Mouse (Mus musculus) adrenal gland, adult 8-10 months (tissue): ENCODE results near the gene Lrrn2. TPM values are rescaled to one million over a fixed set of nuclear protein-coding genes. Genes with fewer than 3 reads are reported as not detected.
"Not testable (repeated sequence)": the region's sequence is repeated elsewhere in the genome, so short reads cannot be mapped to it uniquely, and the experiment has no call there.

Source experiments
- DNase-seq: peaks from one replicate; pipeline ENCODE4 v3.0.0; 2022
- microRNA-seq, 2 experiments: library from miRNA; unstranded; fragments of <30 nt; microRNA quantifications; one replicate each; pipeline ENCODE4 v1.2.0; 2022
- total RNA-seq, 4 experiments: library from RNA; stranded (reverse); gene quantifications; 2 replicates each; pipeline ENCODE4 v1.2.4; 2022

Gene Lrrn2
- total RNA-seq, 4 experiments from 2014 or later: 11.3 to 35.5 (median 24.4) TPM

DNA sequence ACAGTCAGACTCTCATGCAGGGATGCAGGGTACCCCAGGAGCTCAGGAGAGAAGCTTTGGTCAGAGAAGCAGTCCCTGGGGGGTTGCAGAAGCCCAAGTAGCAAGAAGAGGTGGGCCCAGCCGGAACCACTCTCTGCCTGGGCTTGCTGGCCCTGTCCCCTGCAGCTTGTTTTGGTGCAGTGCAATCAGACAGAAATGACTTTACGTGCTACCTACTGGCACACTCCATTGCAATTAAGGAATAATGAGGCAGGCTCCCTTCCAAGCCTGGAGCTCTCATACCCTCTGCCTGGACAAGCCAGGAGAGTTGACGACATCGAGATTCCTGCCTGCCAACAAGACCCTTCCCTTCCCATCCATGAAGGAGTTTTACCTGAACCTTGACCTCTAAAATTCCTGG lies 50.2 kb downstream of the Lrrn2 start:
- DNase-seq: no peak

DNA sequence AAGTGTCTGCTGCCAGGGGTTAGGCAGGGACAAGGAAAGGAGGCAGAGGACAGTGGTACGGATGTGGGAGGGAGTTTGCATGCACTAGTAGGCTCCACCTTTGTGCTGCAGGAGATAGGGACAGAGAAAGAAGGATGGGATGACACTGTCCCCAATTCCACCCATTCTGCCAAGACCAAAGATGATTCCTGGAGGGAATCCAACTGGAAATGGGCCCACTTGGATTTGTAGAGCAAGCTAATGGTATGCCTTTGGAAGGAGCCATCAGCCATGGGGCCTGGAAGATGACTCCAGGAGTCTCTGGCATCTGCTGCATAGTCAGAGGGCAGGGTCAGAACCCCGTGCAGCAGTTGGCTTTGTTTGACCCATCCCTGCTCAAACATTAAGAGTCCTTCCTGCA lies 52.3 kb downstream of the Lrrn2 start:
- DNase-seq: no peak

DNA sequence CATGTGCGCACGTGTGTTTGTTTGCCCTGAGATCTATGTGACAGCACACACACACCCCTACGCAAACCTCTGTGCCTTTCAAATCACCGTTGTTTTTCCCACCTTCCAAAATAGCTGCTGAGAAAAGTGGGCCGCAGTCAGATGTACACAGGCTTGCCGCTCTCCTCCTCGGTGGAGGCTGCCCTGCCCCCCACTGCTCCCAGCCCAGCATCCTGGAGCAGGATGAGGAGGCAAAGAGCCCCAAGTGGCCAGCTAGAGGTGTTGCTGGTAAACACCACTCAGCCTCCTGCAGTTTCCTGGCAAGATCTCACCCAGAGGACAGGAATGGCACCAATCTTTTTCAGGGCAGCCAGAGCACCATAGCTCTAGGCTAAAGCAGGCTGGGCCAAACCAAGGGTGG lies 54.8 kb downstream of the Lrrn2 start:
- DNase-seq: no peak

DNA sequence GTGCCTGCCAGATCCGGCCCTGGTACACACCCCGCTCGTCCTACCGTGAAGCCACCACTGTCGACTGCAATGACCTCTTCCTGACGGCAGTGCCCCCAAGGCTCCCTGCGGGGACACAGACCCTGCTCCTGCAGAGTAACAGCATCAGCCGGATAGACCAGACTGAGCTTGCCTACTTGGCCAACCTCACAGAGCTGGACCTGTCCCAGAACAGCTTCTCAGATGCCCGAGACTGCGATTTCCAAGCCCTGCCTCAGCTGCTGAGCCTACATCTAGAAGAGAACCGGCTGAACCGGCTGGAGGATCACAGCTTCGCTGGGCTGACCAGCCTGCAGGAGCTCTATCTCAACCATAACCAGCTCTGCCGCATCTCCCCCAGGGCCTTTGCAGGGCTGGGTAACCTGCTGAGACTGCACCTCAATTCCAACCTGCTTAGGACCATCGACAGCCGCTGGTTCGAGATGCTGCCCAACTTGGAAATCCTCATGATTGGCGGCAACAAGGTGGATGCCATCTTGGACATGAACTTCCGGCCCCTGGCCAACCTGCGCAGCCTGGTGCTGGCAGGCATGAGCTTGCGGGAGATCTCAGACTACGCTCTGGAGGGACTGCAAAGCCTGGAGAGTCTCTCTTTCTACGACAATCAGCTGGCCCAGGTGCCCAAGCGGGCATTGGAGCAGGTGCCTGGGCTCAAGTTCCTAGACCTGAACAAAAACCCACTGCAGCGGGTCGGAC lies 57.4 kb downstream of the Lrrn2 start:
- no peak for DNase-seq

DNA sequence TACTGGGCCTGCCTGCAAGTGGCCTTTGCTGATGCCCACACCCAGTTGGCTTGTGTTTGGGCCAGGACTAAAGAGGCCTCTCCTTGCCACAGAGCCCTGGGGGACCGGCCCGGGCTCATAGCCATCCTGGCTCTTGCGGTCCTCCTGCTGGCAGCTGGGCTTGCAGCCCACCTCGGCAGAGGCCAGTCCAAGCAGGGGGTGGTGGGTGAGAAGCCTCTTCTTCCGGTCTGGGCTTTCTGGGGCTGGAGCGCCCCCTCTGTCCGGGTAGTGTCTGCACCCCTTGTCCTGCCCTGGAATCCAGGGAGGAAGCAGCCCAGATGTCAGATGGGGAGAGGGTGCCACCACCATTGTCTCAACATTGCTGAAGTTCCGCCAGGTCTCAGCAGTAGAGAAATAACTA lies 58.9 kb downstream of the Lrrn2 start:
- DNase-seq: no peak

DNA sequence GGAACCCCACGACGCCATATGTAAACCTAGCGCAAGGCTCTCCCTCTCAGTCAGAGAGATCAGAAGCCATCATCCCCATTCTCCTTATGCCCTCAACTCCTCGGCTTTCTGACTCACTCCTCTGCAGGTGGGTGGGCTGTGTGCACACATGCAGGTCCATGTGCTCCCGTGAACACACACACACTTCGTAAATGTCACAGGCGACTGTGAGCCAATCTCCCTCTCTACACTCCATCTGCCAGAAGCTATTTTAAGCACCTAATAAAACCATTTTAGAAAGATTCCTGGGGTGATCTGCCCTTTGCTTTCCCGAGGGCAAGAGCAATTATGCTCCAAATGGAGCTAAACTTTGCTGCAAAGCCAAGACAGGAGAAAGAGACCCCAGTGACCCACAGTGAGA lies 65.8 kb downstream of the Lrrn2 start:
- no peak for DNase-seq

DNA sequence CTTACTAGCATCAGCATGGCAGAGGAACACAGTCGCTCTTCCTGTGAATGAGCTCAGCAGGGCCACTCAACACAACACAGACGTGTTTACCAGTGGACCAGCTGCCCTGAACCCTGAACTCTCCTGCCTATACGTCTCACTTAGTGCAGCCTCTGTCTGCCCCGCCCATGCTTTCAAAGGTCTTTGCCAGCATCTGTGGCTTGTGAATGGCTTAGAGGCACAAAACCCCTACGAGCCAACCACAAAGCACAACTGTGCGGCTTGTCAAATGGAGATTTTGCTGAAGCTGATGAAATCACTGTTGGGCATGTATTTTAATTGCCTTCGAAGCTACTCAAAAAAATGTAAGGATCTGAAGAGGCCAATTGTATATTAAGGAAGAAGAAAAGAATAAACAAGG lies 67.7 kb downstream of the Lrrn2 start:
- no peak for DNase-seq

DNA sequence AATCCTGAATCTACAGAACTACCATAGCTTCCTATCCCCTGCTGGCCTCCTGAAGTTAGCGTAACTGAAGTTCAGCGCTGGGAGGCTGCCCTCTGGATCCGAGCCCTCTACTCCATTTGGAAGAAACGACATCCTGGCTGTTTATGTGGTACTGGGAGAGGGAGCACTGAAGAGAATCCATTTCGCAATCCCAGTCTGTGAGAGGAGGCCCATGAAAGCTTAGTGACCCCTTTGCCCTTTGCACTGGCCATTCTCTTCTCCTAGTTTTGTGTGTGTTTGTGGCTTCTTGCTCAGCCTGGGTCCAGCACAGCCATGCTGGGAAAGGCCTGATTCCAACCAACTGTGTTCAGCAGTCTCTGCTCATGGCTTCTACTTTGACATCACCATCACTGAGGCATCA lies 76.7 kb downstream of the Lrrn2 start:
- no peak for DNase-seq

DNA sequence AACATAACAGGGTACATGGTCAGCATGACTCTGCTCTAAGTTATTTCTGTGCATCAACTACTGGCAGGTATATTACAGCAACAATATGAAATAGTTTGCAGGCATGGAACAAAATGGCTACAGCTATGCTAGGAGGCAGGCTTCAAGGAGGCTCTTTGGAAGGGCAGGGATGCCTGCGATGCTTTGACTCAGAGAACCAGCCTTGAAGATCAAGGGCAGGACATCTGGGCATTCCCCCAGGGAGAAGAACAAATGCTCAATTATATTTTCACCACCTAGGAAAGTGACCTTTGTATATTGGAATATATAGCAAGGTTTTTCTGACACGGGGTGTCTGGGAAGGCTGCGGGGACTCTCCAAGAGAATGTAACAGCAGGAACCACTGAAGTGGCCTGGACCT lies 81.7 kb downstream of the Lrrn2 start:
- no peak for DNase-seq

DNA sequence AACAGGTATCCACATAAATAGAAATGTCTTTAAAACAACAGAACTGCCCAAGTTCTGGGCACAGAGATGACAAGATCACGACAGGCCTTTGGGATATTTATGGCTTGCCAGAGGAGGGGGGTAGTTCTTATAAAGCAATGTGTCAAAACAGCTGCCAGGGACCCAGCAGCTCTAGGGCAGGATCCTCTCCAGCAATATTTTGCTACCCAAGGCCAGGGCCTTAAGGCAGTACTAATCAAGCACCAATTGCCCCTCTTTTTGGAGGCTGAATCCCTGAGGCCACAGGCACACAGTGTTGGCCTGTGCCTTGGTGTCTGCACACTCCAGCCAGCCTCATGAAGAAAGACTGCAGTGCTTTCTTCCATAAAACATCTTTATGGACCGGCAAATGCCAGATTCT lies 84.0 kb downstream of the Lrrn2 start:
- DNase-seq: peak; percentile 21

DNA sequence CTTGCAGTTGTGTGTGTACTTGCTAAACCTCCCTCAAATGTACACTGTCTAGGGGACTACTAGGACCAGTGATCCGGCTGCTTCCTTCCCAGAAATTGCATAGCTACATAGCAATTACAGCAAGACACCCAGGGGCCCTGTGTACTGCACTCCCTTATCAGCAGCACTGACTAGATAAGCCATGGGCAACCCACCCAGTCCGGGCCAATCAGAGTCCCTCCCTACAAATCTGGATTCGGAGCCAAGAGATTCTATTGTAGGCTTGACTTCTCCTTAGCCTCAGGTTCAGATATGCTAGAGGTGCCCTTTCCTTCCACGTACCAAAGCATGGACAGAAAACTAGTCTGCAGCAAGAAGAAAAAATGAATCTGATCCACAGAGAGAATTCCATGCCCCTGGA lies 84.6 kb downstream of the Lrrn2 start:
- DNase-seq: no peak

DNA sequence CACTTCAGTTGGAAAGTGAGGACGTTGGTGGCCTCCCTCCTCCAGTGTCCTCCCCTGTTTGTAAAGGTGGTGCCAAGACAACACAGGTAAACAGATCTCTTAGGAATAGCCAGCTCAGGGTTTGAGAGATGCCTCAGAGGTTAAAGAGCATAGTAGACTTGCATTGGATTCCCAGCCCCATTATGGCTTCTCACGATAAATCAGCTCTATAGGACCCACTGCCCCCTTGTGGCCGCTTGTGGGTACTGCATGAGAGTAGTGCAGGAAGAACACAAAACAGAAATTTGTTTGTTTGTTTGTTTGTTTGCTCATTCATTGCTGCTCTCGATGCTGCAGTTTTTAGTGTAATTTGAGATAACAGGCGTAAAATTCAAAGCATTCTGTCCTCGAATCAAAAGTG lies 88.6 kb downstream of the Lrrn2 start:
- no peak for DNase-seq

DNA sequence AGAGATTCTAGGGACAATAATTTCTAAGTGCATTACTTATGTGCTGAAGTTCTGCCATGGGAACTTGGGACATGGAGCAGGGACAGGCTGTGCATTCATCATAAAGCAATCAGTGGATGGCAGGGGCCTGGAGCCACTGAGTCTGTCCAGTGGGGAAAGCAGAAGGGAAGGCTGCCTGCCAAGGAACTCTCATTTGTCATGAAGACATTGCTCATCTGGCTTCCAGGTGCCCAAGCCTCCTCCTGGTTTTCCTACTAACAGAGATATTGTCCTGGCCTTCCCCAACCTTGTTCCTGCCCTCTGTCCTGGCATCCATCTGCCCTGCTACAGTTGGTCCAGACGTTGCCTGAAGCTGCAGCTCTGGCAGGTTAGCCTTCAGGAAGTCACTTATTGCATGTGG lies 97.3 kb downstream of the Lrrn2 start:
- DNase-seq: no peak

DNA sequence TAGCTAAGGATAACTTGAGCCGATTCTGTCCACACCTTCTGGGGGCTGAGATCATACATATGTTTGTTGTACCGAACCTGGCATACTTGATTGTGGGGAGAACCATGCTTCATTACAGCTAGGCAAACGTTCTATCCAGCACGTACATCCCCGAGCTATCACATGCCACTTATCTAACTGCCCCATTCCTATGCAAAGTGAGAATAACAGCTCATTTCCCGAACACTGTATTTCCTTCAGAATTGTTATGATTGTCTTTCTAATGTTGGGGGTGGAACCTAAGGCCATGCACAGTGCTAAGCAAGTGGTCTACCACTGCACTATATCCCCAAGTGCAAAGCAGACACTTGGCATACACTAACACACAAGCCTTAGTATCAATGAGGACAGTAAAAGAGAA lies 101.2 kb downstream of the Lrrn2 start:
- no peak for DNase-seq

DNA sequence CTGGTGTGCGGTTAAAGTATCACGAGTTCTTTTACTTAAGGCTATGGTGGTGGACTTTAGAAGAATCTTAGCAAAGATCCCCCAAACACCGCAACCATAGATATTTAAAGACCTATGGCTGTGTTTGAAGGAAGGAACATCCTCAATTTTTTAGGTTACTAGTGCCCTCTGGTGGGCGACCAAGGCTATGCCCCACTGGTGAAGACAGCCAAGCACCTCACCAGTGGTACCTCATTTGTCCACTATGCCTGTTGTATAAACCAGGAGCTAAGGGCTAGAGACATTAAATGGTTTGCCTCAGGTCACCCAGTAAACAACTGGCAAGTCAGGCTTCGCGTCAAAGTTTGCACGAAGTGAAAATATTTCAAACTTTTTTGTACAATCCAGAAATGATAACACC lies 102.7 kb downstream of the Lrrn2 start:
- no peak for DNase-seq

DNA sequence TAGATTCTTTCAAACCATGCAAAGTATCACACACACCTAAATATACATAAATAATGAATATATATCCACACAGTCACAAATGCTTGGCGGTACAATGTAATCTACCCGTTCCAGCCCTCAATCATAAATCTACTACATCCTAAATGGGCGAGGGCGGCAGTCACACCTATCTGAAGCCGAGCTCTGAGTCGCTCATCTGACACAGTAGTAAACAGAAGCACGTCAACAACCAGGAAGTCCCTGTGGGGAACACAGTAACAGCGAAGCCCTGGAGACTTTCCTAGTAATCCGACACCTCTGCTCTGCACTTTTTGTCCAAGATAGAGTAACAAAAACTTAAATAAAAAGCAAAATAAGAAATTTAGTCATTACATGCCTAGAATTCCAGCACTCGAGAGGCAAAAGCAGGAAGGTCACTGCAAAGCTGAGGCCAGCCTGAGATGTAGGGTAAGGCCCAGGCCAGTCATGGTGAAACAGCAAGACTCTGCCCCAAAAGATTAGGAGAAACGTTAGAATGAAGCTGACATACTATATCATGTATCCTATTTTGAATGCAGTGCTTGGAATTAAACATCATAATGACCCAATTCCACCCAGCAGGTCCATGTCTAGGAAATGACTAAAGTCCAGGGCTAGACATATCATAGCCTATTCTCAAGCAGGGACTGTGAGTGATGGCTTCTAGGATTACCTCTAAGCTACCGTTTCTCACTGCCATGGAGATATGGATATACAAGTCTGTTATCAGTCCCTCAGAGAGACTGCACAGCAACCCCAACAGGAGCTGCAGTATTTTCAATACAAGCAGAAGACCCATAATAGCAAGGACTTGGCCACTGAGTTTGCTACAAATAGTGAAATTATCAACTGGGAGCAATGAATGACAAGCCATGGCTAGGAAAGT lies 108.7 kb downstream of the Lrrn2 start:
- DNase-seq: not testable (repeated sequence)

Small RNA genes within 50 kb of the gene (microRNA-seq; reads per million reads assigned to microRNA genes)
- 0 reads per million in 2 experiments for gene Gm44300

Other genes starting within 250 kb of the Lrrn2 start
- gene Nfasc, start 138.5 kb upstream of the Lrrn2 start, total RNA-seq: 10 to 100 TPM in 1 of 4 experiments, 1 to 10 TPM in 3; 3.9 to 12.0 (median 7.8) TPM
- 100 to 1,000 TPM in 2 of 4 experiments, 10 to 100 TPM in 2; 58.6 to 172 (median 91.8) TPM for gene Mdm4, start 150.3 kb downstream of the Lrrn2 start, total RNA-seq
- gene Pik3c2b, start 165.4 kb downstream of the Lrrn2 start, total RNA-seq: 10 to 100 TPM in 2 of 4 experiments, 1 to 10 TPM in 2; 6.1 to 12.5 (median 8.5) TPM